ENCODE assay signal across 8 mouse cellular contexts in genomic region chr10:81233226-81233585, GRCm38 (mm10). TPM values are rescaled to one million over a fixed set of nuclear protein-coding genes. Genes with fewer than 3 reads are reported as not detected.
DNase-seq lines count a peak whose midpoint lies in the region; ATAC-seq and TF ChIP-seq lines count a peak whose summit lies in the region.

No protein-coding gene starts in this region.

- no peak for DNase-seq in kidney, postnatal 36 days
- no peak for DNase-seq in yolk sac, embryonic 10.5 days (ENCODE audit: low spot score)
- no peak for DNase-seq in natural killer cell, adult 2 months (ENCODE audit: low spot score in 2 of 2)
- no peak for DNase-seq in B cell, adult 2 months

- H3K4me2 ChIP-seq in kidney, embryonic 14.5 days (replicated peaks; ENCODE audit: low read depth, low read length), result peak overlapping the region; percentile 48
- H3K4me2 ChIP-seq in hindbrain, embryonic 12.5 days (replicated peaks), result peak overlapping the region; percentile 78
- H3K4me2 ChIP-seq in midbrain, embryonic 12.5 days (replicated peaks), result peak overlapping the region; percentile 73

- ATAC-seq in kidney, embryonic 14.5 days (ENCODE audit: low FRiP score, low TSS enrichment), result peak; percentile 77
- peak; percentile 36 for ATAC-seq in hindbrain, embryonic 12.5 days (ENCODE audit: low FRiP score)
- ATAC-seq in midbrain, embryonic 12.5 days (ENCODE audit: low FRiP score, low read depth), result peak; percentile 43

- no peaks in the 10 kb centered on the region for H3K36me3 ChIP-seq in kidney, embryonic 14.5 days (ENCODE audit: control insufficient read depth, insufficient read depth, low read length)
- H3K36me3 ChIP-seq in hindbrain, embryonic 12.5 days, result no peaks in the 10 kb centered on the region
- peaks cover 5% of the 10 kb centered on the region; the same call in 1 of the 2 replicates for H3K36me3 ChIP-seq in midbrain, embryonic 12.5 days

- no peak overlapping the region for H3K27ac ChIP-seq in kidney, embryonic 14.5 days (ENCODE audit: low read depth, low read length)
- H3K27ac ChIP-seq in bone marrow, adult 2 months (ENCODE audit: control insufficient read depth, insufficient read depth, low read depth, low read length, poor library complexity), result no peak overlapping the region
- H3K27ac ChIP-seq in hindbrain, embryonic 12.5 days, result 0 out of 2 replicates have a peak overlapping the region, but pooled peaks have one; percentile 23
- H3K27ac ChIP-seq in midbrain, embryonic 12.5 days (replicated peaks), result 0 out of 2 replicates have a peak overlapping the region, but pooled peaks have one; percentile 10

- peak overlapping the region; percentile 71 for H3K9ac ChIP-seq in kidney, embryonic 14.5 days (ENCODE audit: low read depth, low read length)
- H3K9ac ChIP-seq in hindbrain, embryonic 12.5 days, result peak overlapping the region; percentile 77
- peak overlapping the region; percentile 86 for H3K9ac ChIP-seq in midbrain, embryonic 12.5 days (replicated peaks)

- peaks cover 8% of the 10 kb centered on the region for H3K4me1 ChIP-seq in kidney, embryonic 14.5 days (ENCODE audit: control insufficient read depth, insufficient read depth, low read length)
- H3K4me1 ChIP-seq in bone marrow, adult 2 months (ENCODE audit: control insufficient read depth, insufficient read depth, low read length), result no peaks in the 10 kb centered on the region
- peaks cover 40% of the 10 kb centered on the region for H3K4me1 ChIP-seq in hindbrain, embryonic 12.5 days
- peaks cover 37% of the 10 kb centered on the region for H3K4me1 ChIP-seq in midbrain, embryonic 12.5 days

- no peak for TF ChIP-seq CTCF in bone marrow, adult 2 months (IDR thresholded peaks at IDR 0.05; ENCODE audit: control insufficient read depth, insufficient read depth, low read length)

- under 1% methylated on average over 19 of the region's 28 CpGs for WGBS in kidney, embryonic 14.5 days
- 3% methylated on average over 28 of the region's 28 CpGs for WGBS in bone marrow, adult 2 months
- WGBS in hindbrain, embryonic 12.5 days, result 2% methylated on average over 22 of the region's 28 CpGs
- under 1% methylated on average over 22 of the region's 28 CpGs for WGBS in midbrain, embryonic 12.5 days

- no peak for TF ChIP-seq POLR2A in bone marrow, adult 2 months (IDR thresholded peaks at IDR 0.05; ENCODE audit: borderline replicate concordance, control insufficient read depth, low read depth, low read length)

- peak overlapping the region; percentile 69 for H3K4me3 ChIP-seq in kidney, embryonic 14.5 days (ENCODE audit: low read length)
- peak overlapping the region; percentile 59 for H3K4me3 ChIP-seq in bone marrow, adult 2 months (replicated peaks; ENCODE audit: control insufficient read depth, low read depth, low read length)
- H3K4me3 ChIP-seq in hindbrain, embryonic 12.5 days, result peak overlapping the region; percentile 64
- H3K4me3 ChIP-seq in midbrain, embryonic 12.5 days, result peak overlapping the region; percentile 78

- peaks cover 30% of the 10 kb centered on the region for H3K27me3 ChIP-seq in kidney, embryonic 14.5 days (ENCODE audit: control insufficient read depth, insufficient read depth, low read length)
- H3K27me3 ChIP-seq in hindbrain, embryonic 12.5 days, result peaks cover 27% of the 10 kb centered on the region
- H3K27me3 ChIP-seq in midbrain, embryonic 12.5 days, result peaks cover 21% of the 10 kb centered on the region

- H3K9me3 ChIP-seq in kidney, embryonic 14.5 days (ENCODE audit: control insufficient read depth, low read length), result no peaks in the 10 kb centered on the region
- H3K9me3 ChIP-seq in hindbrain, embryonic 12.5 days (replicated peaks), result no peaks in the 10 kb centered on the region
- H3K9me3 ChIP-seq in midbrain, embryonic 12.5 days, result no peaks in the 10 kb centered on the region

RNA-seq across cellular contexts. Expression of gene Zfr2, which starts 0.3 kb away (rescaled TPM):
- polyA plus RNA-seq in kidney, embryonic 14.5 days (2014; fragmentation: Nextera tagmentation; extraction: Ambion mirVana), result 4.5 and 4.7 TPM in 2 replicates
- 0.32 and 2.5 TPM in 2 replicates for polyA plus RNA-seq in bone marrow, adult 2 months (2011; ENCODE audit: insufficient read depth, insufficient read length, low replicate concordance, missing spikeins)
- 14.0 and 15.6 TPM in 2 replicates for polyA plus RNA-seq in hindbrain, embryonic 12.5 days (2016; fragmentation: Nextera tagmentation; extraction: Ambion mirVana)
- 12.1 and 13.6 TPM in 2 replicates for polyA plus RNA-seq in midbrain, embryonic 12.5 days (2016; fragmentation: Nextera tagmentation; extraction: Ambion mirVana)

RNA-seq across cellular contexts. Expression of gene Atcay, which starts 2.6 kb away (rescaled TPM):
- polyA plus RNA-seq in kidney, embryonic 14.5 days (2014; fragmentation: Nextera tagmentation; extraction: Ambion mirVana), result 0.19 and 0.23 TPM in 2 replicates
- not detected in 2 replicates for polyA plus RNA-seq in bone marrow, adult 2 months (2011; ENCODE audit: insufficient read depth, insufficient read length, low replicate concordance, missing spikeins)
- polyA plus RNA-seq in hindbrain, embryonic 12.5 days (2016; fragmentation: Nextera tagmentation; extraction: Ambion mirVana), result 33.7 and 36.8 TPM in 2 replicates
- polyA plus RNA-seq in midbrain, embryonic 12.5 days (2016; fragmentation: Nextera tagmentation; extraction: Ambion mirVana), result 35.5 and 37.2 TPM in 2 replicates

RNA-seq across cellular contexts. Expression of gene Matk, which starts 19.5 kb away (rescaled TPM):
- polyA plus RNA-seq in kidney, embryonic 14.5 days (2014; fragmentation: Nextera tagmentation; extraction: Ambion mirVana), result 5.4 and 7.0 TPM in 2 replicates
- polyA plus RNA-seq in bone marrow, adult 2 months (2011; ENCODE audit: insufficient read depth, insufficient read length, low replicate concordance, missing spikeins), result 11.9 and 18.9 TPM in 2 replicates
- polyA plus RNA-seq in hindbrain, embryonic 12.5 days (2016; fragmentation: Nextera tagmentation; extraction: Ambion mirVana), result 6.3 and 6.8 TPM in 2 replicates
- polyA plus RNA-seq in midbrain, embryonic 12.5 days (2016; fragmentation: Nextera tagmentation; extraction: Ambion mirVana), result 4.3 and 5.0 TPM in 2 replicates

RNA-seq across cellular contexts. Expression of gene Nmrk2, which starts 31.4 kb away (rescaled TPM):
- polyA plus RNA-seq in kidney, embryonic 14.5 days (2014; fragmentation: Nextera tagmentation; extraction: Ambion mirVana), result not detected in 2 replicates
- polyA plus RNA-seq in bone marrow, adult 2 months (2011; ENCODE audit: insufficient read depth, insufficient read length, low replicate concordance, missing spikeins), result not detected in 2 replicates
- polyA plus RNA-seq in hindbrain, embryonic 12.5 days (2016; fragmentation: Nextera tagmentation; extraction: Ambion mirVana), result not detected in 2 replicates
- not detected in 2 replicates for polyA plus RNA-seq in midbrain, embryonic 12.5 days (2016; fragmentation: Nextera tagmentation; extraction: Ambion mirVana)

RNA-seq across cellular contexts. Expression of gene Mrpl54, which starts 33.5 kb away (rescaled TPM):
- polyA plus RNA-seq in kidney, embryonic 14.5 days (2014; fragmentation: Nextera tagmentation; extraction: Ambion mirVana), result 240 and 276 TPM in 2 replicates
- polyA plus RNA-seq in bone marrow, adult 2 months (2011; ENCODE audit: insufficient read depth, insufficient read length, low replicate concordance, missing spikeins), result 34.4 and 75.4 TPM in 2 replicates
- polyA plus RNA-seq in hindbrain, embryonic 12.5 days (2016; fragmentation: Nextera tagmentation; extraction: Ambion mirVana), result 142 and 155 TPM in 2 replicates
- 168 and 169 TPM in 2 replicates for polyA plus RNA-seq in midbrain, embryonic 12.5 days (2016; fragmentation: Nextera tagmentation; extraction: Ambion mirVana)

Comparison
In these comparisons a context has a peak if more than half of its experiments do, and no peak if none do; other contexts are left out.
1. H3K27ac ChIP-seq: peak in hindbrain, embryonic 12.5 days (single experiment) and midbrain, embryonic 12.5 days (single experiment); none in kidney, embryonic 14.5 days (single experiment) and bone marrow, adult 2 months (single experiment).
2. RNA of gene Atcay, which starts 2.6 kb away (polyA plus RNA-seq): 35.5 to 37.2 TPM in midbrain, embryonic 12.5 days and 33.7 to 36.8 TPM in hindbrain, embryonic 12.5 days; not detected in bone marrow, adult 2 months and 0.19 to 0.23 TPM in kidney, embryonic 14.5 days; every median in the first group is over 10 times any median in the second.
3. Peak in every context shown above with its lines, with median percentiles within 50 percentile points of each other: ATAC-seq, H3K4me2 ChIP-seq, H3K4me3 ChIP-seq and H3K9ac ChIP-seq.